Mouse (Mus musculus) kidney, postnatal 4 days (tissue): ENCODE results near the gene Mog.
A peak's percentile ranks its signal among the peaks of the same experiment; 100 is the strongest.

Experiments used
- DNase-seq, 2 experiments: peaks; one replicate each; pipeline ENCODE4 v3.0.0; 2021; ENCODE audit warnings: mixed read lengths in 2 of 2

Mog gene

DNA sequence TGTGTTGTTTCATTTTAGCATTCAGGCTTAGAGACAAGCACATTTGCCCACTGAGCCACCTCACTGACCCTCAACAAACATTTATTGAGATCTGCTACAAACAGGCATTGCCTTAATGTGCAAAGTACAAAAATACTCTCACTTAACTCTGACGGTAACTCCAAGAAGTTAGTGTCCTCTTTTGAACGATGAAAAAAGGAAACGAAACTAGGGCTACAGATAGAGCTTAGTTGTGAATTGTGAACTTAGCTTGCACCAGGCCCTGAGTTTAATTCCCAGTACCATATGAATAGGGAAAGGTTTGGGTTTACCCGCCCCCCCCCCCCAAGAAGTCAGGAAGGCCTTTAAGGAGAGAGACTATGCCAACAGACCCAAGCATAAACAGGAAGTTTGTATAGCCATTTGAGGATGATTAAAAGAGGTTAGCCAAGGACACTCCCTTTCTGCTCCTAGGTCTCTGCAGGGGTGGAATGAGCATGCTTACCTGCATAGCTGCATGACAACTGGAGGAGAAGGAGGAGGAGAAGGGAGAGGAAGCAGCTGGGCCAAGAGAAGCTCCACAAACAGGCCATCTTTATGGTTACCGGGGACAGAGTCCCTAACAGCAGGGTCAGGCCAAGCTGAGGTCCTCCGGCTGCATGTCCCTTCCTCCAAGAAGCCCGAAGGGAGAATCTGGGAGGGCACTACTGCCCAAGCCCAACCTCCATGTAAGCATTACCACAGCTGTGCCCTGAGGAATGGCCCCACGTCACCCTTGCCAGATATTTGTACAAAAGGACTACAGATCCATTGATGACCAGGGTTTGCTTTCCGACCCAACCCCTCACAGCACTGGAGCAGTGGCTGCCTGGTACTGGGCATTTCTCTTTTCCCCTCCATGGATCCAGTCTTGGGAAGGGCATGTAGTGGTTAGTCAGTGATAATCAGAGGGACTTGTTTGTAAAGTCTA lies at the start of gene Mog:
Gene Mog (minus strand): TSS at position 771 of the 949 bp plus-strand sequence.
- no peak for DNase-seq

DNA sequence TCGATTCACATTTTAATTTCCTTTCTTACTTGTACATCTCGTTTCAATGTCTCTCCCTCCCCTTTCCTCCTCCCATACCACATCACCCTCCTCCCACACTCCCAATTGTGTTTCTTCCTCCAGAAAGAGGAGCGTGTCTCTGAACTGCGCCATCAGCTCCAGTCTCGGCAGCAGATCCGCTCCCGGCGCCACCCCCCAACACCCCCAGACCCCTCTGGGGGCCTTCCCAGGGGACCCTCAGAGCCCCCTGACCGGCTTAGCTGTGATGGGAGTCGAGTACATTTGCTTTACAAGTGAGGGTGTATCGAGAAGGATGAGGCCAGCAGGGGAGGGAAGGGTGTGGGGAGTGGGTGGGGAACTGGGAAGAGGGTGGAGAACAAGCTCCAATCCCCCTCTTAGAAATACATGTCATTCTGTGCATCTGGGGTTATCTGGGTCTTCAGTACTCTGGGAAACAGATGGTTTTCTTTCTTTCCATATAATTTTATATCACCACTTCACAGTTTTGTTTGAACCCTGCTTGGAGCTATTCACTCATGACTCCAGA lies 49.6 kb upstream of the Mog start:
- DNase-seq, result no peak

DNA sequence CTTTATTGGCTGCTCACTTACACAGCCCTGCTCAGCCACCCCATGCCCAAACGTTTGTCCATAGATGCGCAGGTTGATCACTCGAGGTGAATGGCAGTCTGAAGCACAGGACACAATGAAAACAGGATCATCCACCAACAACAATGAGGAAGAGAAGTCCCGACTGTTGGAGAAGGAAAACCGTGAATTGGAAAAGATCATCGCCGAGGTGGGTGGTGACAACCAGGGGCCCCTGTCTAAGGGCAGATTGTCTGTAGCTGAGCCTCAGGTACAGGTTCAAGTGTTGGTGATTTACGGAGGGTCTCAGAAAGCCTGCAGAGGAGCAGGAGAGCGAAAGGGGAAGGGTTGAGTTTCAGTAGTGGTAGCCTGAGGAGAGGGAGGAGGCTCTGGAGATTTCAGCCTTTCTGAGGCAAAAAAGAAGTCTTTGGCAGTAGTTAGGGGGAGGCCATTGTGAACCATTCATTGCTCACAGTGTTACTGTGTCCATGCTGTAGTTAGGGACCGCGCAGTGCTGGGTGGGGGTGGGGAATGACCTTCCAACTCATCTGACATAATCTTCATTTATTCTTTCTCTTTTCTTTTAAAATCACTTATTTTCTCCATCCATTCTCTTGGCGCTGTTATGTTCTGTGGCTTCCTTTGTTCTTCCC lies 49.0 kb upstream of the Mog start:
- no peak for DNase-seq

DNA sequence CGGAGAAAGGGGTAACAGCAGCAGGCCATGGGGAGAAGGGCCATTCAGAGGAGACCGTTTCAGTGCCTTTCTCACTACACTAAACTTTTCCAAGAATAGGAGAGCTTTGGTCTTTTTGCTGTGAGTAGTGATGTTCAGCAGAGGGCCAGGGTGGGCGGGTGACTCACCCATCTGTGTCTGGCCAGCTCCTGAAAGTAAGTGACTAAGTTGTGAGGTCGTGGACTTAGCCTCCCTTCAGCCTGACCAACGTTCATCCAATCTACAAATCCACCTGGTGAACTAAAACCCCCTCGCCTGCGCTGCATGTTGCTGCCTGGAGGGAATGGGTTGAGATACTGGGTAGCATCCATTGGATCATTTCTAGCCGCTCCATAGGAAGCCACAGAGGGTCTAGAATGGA lies 46.9 kb upstream of the Mog start:
- DNase-seq, result no peak

DNA sequence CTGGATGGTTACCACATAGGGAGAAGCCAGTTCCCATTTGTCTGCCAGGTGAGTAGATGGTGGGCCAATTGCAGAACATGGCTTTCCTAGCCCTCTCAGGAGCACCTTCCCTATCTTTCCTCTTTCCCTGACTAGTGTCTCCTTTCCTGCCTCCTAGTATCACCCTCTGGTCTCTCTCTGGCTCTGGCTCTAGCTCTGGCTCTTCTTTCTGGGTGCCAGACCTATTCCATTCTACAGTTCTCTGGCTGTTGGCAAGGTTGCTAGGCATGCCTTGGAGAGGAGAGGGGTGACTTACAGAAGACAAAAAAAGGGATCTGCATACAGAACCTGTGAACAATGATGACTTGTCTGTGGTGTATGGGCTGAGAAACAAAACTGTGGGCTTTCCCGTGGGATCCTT lies 44.7 kb upstream of the Mog start:
- DNase-seq, result no peak

DNA sequence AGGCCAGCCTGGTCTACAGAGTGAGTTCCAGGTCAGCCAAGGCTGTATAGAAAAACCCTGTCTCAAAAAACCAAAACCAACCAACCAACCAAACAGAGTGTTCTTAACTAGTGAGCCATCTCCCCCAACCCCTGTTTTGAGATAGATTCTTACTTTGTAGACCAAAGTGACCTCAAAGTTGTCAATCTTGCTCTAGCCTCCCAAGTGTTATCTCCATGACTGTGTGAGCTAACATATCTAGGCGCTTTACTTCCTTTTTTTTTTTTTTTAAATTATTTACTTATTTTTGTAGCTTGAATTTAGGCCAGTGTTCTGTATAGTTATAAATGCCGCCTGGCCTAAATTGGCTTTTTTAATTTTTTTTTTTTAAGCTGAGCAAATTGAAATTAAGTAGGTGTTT lies 42.8 kb upstream of the Mog start:
- no peak for DNase-seq

DNA sequence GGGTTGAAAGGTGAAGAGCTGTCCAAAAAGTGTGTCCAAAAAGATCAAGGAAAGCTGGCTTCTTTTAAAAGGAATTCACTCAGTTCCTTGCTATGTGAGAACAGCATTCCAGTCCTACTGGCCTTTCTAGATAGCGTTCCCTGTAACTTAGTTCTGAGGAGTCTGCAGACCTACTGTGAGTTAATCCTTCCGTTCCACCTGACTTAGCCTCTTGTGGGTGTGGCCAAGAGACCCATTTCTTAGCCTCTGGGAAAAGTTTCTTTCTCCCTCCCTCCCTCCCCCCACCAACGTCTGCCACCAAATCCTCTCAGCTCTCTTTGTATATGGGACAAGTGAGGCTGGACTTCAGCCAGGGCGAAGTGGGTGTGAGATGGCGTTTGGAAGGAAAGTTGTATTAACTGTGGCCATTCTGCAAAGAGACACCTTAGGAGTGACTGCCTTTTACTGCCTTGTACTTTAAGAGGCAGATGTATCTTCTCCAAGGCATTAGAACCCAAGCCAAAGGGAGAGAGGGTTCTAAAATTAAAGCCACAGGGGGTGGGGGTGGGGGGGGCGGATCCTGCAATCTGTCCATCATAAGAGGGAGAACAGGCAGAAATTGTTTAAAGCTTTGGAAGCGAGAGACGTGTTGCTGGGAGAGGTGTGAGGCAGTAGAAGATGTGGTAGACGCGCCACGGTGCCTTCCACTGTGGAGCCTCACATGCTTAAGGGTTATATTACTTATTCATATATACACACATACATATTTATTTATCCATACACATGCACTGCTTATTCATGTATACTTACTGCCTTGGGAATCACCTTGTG lies 40.7 kb upstream of the Mog start:
- no peak for DNase-seq

DNA sequence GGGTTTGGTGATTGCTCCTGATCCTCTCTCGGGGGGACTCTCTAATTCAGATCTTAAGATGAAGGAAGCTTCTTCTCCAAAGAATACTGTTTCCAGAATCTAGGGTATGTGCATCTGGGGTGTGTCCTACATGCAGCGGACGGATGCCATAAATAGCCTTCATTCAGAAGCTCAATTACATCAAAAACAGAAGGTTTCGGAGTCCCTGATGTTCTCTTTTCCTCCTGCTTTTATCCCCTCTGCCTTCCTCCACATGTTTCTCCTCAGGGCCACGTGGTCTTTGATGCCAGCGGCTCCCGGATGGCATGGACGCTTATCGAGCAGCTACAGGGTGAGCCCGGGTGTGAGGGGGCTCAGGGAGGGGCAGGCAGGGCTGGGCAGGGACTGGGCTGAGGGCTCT lies 39.9 kb upstream of the Mog start:
- DNase-seq, result no peak

DNA sequence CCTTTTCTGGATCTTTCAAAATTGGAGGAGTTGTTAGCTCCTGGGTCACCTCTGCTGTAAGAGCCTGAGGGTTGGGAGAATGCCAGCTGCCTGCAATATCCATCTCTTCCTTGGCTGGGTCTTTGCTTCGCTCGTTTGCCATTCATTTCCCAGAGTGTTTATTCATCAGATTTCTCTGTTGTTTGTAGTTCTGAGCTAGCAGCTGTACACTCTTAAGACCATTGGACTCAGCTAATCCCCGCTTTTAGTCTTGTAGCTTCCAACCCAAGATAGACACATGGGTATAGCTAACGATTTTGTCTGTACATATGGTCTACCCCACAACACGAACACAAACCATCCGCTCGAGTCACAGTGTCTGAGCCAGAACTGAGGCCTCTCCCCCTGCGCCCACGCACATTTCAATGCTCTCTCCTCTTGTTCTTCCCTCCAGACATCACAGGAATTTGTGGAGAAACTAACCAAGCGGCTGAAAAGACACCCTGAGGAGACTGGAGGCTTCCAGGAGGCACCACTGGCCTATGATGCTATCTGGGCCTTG lies 39.0 kb upstream of the Mog start:
- no peak for DNase-seq

DNA sequence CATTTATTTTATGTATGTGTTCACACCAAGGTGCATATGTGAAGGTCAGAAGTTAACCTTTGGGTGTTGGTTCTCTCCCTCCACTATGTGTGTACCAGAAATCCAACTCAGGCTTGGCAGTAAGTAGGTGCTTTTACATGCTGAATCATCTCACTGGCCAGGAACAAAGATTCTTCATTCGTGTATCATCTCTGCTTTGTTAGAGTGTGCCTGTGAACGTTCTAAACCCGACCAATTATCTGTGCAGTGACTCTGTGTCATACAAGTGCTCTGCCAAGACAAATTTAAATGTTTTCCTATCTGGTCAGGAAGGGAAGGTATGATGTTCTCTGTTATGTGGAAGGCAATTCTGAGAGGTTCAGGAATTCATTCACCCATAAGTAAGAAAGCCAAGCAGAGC lies 38.2 kb upstream of the Mog start:
- DNase-seq, result no peak

DNA sequence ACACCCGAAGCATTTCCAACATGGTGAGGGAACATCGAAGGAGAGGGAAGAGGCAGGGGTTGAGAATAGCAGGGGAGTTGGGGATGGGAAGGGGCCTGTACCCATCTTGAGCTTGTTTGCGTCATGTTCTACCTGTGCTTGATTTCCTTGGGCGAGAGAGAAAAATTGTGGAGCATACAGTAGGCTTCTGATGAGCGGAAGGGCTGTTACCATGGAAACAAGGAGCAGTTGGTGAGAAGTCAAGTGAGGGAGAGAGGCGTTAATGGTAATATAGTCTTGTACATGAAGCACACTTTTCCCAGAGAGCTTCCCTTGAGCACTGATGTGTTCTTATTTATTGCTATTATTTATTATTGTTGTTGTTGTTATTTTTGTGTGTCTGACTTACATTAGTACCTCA lies 33.8 kb upstream of the Mog start:
- DNase-seq, result no peak

DNA sequence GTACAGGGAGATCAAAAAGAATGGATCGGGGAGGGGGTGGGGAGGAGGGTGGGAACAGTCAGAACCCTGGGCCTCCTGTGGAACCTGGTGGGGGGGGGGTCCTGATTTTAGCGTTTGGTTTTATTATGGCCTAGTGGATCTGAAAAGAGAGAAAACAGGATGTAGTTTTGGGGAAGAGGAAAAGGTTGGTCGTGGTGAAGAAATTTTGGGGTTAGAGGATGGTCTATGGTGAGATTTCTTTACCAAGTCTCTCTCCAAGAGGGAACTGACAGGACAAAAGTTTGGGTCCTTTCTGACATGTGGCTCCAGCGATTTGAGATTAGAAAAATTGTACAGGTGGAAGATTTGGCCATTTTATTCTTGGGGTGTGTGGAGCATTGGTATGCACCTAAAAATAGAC lies 28.5 kb upstream of the Mog start:
- DNase-seq, result no peak

DNA sequence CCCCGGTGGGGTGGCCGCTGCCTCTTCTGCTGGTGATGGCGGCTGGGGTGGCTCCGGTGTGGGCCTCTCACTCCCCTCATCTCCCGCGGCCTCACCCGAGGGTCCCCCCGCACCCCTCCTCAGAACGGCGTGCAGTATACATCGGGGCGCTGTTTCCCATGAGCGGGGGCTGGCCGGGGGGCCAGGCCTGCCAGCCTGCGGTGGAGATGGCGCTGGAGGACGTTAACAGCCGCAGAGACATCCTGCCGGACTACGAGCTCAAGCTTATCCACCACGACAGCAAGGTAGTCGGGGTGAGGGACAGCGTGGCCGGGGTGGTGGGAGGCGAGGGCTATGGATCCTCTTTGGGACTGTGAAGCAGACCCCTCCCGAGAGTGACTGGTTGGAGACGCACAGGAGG lies 27.7 kb upstream of the Mog start:
- peak; percentile 11 to 22 for DNase-seq

DNA sequence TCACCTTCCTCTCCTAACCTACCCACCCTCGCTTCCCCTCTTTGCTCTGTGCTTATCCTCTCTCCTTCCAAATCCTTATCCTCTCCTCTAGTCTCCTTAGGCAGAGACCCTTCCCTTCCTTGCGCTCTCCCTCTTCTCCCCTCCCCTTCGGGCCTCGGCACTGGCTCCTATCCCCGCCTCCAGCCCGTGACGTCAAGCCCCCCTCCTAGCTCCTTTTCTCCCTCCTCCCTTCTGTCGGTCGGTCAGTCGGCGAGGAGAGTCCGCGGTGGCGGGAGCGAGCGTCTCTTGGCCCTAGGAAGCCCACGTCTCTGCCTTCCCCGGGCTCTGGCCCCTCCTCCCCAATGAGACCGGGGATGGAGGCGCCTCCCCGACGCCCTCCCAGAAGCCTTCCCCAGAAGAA lies 27.2 kb upstream of the Mog start:
- DNase-seq, result peak; percentile 83 to 84

DNA sequence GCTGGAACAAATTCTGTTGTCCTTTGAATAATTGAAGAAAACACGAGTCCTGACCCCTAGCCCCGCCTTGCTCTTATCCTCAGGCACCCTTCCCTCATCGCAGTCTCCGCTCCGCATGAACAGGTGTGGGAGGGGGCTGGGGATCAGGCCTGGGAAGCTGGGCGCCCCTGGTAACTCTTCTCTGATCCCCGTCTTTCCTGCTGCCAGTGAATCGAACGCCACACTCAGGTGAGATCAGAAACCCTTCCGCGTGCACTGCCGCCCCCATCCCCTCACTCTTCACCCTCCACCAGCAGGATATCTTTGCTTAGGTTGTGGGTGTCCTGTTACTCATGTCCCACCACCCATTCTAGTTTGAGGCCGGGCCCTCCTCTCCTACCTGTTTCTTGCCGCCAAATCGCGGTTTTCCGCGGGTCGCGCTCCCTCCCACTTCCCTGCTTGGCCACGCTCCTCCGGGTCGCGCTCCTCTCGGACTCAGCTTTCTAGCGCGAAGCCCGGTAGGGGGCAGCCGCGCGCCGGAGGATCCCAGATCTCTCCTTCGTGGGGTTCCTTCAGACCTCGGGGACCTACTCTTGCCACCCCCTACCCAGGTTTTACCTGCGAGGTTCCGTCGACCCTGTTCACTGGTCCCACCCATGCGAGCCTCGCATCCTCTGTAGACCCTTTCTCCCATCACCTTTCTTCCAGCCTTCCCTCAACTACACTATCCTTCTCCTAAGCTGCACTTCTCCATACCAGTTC lies 26.5 kb upstream of the Mog start:
- DNase-seq, result peak; percentile 83 to 87

DNA sequence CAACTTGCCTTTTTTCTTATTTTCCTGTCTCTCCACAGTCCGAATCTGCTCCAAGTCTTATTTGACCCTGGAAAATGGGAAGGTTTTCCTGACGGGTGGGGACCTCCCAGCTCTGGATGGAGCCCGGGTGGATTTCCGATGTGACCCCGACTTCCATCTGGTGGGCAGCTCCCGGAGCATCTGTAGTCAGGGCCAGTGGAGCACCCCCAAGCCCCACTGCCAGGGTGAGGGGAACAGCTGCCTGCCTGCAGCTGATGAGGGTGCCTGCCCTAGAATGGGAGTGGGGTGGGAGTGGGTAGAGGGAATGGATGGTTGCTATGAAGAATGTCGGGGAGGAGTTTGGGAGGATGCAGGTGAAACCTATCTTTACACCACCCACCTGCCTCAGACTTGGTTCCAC lies 25.2 kb upstream of the Mog start:
- no peak for DNase-seq

DNA sequence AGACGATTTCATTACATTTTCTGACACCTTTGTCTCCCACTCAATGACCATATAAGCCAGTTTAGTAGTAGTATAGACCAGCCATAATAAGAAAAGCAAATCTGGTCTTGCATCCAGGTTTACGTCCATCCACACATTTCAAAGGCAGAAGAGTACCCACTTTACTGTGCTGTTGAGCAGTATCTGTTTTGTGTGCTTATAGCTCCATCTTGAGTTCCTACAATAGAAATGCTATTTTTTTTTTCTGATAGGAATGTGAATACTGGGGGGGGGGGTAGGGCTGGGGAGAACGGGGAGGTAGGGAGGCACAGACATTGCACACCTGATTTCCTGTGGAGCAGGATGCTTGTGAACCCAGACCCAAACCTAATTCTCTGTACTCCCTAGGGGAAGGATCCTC lies 24.8 kb upstream of the Mog start:
- DNase-seq, result no peak

DNA sequence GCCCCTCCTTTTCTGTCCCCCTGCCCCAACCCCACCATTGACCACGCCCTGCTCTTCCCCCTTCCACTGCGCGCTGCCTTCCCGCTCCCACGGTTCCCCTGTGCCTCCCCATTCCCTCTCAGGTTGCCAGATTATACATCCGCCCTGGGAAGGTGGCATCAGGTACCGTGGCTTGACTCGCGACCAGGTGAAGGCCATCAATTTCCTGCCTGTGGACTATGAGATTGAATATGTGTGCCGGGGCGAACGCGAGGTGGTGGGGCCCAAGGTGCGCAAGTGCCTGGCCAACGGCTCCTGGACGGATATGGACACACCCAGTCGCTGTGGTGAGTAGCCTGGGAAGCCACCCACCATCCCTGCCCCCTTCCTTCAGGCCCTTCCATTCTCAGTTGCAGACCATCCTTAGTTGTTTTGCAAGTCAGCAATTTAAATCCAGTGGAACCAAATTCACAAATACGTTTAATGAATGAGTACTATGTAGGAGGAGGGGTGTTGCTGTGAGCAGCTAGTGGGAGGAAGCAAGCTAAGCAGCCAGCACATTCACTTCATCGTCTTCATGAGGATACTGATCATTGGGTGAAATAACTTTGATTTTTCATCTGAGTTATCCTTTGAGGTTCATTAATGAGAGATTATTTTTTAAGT lies 24.3 kb upstream of the Mog start:
- peak in 1 of 2 experiments; percentile 4 for DNase-seq

DNA sequence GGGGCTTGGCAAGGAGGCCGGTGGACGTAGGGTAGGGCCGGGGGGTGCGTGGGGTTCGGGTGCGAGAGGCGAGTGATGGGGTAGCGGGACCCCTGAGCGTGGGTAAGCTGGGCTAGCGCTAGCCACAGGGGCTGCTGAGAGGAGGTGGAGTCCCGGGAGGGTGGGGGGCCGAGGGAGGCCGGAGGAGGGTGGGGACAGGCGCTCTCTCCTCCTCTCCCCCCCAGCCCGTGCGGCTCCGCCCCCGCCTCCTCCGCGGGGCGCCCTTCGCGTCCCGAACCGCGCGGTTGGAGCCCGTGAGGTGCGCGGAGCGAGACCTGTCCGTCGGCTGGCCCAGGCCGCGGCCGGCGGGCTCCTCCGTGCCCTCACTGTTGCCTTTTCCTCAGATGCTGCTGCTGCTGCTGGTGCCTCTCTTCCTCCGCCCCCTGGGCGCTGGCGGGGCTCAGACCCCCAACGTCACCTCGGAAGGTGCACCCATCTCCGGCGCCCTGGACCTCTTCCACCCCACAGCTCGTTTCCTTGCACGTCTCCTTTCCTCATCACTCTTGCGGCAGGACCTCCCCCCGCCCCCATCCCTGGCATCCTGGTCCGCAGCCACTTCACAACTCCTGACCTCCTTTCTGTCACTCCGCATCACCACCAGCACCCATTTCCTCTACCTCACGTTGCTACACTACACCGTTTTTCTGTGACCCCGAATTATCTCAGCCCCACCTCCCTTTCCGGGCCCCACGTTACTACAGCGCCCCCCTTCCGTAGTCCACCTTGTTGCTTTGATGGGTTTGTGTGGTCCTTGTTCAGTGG lies 23.3 kb upstream of the Mog start:
- peak; percentile 74 to 78 for DNase-seq

DNA sequence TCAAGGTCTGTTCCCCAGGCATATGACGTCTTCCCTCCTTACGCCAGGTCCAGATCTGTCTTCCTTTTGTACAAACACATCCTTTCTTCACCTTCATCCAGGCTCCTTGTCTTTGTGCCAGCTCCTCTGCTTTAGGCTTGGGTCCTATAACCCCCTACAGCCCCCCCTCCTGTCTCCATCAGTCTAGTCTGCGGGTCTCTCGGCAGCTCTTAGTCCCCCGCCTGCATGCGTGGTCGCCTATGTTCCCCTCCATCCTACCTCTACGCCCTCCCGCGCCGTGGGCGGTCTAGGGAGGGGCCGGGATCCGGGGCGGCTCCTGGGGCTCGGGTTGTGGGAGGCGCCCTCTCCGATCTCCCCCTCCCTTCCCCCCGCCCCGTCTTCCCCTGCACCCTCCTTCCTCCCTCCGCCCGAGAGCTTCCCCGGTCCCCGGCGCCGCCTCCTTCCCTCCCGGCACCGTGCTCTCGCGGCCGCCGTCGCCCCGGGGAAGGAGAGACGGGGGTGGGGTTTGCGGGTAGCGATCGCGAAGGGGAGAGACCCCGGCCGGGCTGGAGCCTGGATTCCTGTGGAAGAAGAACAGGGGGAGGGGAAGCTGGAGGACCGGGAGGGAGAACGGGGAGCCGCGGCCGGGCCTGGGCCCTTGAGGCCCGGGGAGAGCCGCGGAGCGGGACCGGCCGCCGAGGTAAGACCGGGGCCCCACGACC lies 22.6 kb upstream of the Mog start, which contains the start of gene Gabbr1:
Gene Gabbr1 (plus strand): TSS at position 356 of the 701 bp plus-strand sequence.
- DNase-seq, result peak; percentile 85 to 89
